Mouse (Mus musculus) kidney, embryonic 15.5 days (tissue): ENCODE measurements around the gene Stox2. TPM values are rescaled to one million over a fixed set of nuclear protein-coding genes. Genes with fewer than 3 reads are reported as not detected.
A peak's percentile ranks its signal among the peaks of the same experiment; 100 is the strongest.

ENCODE experiments used
- ATAC-seq: fragments of 200-750 bp; cut with Nextera tagmentation; replicated peaks from 2 replicates; pipeline ENCODE4 v1.8.0; 2017; ENCODE audit warnings: moderate TSS enrichment; ENCODE audit not compliant: low FRiP score
- H3K27ac ChIP-seq: fragments of 300-500 bp; sonication (generic); 2 replicates; pipeline ENCODE4 v1.5.1; 2015; ENCODE audit warnings: mild to moderate bottlenecking, inconsistent platforms
- H3K27me3 ChIP-seq: fragments of 300-500 bp; sonication (generic); 2 replicates; pipeline ENCODE4 v1.6.1; 2015; ENCODE audit warnings: inconsistent platforms
- H3K36me3 ChIP-seq: fragments of 300-500 bp; sonication (generic); 2 replicates; pipeline ENCODE4 v1.6.1; 2015; ENCODE audit warnings: inconsistent platforms
- H3K4me1 ChIP-seq: fragments of 300-500 bp; sonication (generic); 2 replicates; pipeline ENCODE4 v1.6.1; 2015; ENCODE audit warnings: inconsistent platforms
- H3K4me2 ChIP-seq: fragments of 300-500 bp; sonication (generic); 2 replicates; pipeline ENCODE4 v1.6.1; 2015; ENCODE audit warnings: moderate library complexity, mild to moderate bottlenecking, inconsistent platforms
- H3K4me3 ChIP-seq: fragments of 300-500 bp; sonication (generic); replicated peaks from 2 replicates; pipeline ENCODE4 v1.5.1; 2015; ENCODE audit warnings: mild to moderate bottlenecking, inconsistent platforms
- H3K9ac ChIP-seq: fragments of 300-500 bp; sonication (generic); 2 replicates; pipeline ENCODE4 v1.6.1; 2015; ENCODE audit warnings: mild to moderate bottlenecking, inconsistent platforms
- H3K9me3 ChIP-seq: fragments of 300-500 bp; sonication (generic); replicated peaks from 2 replicates; pipeline ENCODE4 v1.6.1; 2016; ENCODE audit warnings: inconsistent platforms
- WGBS: fragments of 180-500 bp; shearing (Covaris S2); methylation state at CpG from one replicate; pipeline ENCODE4 v1.1.7; 2015; ENCODE audit warnings: mixed read lengths; 5-methylcytosine and 5-hydroxymethylcytosine counted together
- polyA plus RNA-seq: library from polyadenylated mRNA; unstranded; fragments of >200 nt; fragmentation: Nextera tagmentation; extraction: Ambion mirVana; gene quantifications from 2 replicates; pipeline ENCODE4 v1.2.1, GENCODE M21; 2015

Gene Stox2
- polyA plus RNA-seq, 1 experiment from 2014 or later: 12.3 TPM

DNA sequence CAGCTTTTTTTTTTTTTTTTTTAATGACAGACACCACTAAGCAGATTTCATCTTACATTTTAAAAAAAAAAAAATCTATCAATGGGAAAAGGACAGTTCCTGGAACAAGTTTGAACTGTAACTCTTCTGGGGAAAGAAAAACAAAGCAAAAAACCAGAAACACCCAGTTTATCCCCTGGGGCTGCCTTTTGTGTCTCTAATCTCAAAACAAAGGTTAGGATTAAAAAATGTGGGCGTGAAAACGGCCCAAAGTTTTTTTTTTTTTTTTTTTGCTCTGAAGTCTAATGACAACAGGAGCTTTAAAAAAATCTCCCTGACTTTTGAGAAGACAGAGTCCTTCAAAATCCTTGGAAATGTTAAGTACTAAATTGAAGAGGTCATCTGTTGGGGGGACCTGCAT lies 125.5 kb downstream of the Stox2 start:
- Histone ChIP-seq H3K9ac (no peak overlapping the region), H3K36me3 (no peaks in the 10 kb centered on the region), H3K4me2 (no peak overlapping the region), H3K27me3 (no peaks in the 10 kb centered on the region), H3K9me3 (no peaks in the 10 kb centered on the region), H3K4me3 (no peak overlapping the region), H3K27ac (no peak overlapping the region), H3K4me1 (peaks cover 10% of the 10 kb centered on the region; the same call in 1 of the 2 replicates)
- WGBS: 46% methylated on average over 2 of the region's 2 CpGs
- no peak for ATAC-seq

DNA sequence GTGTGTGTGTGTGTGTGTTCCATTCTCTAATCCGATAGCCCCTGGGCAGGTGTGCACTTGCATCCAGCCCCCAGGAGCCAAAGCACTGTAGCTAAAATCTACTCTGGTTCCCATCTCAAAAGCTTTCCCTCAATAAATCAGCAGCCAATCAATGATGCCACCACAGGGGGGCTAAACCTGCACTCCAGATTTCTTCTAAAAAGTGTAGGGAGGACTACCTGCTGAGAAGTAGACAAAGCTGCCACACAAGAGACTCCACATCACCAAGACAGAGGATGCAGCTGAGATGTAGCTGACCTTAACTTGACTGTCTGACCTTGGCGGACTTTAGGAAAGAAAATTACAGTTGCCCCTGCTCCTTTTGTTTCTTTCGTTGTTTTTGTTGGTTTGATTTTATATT lies 127.7 kb downstream of the Stox2 start:
- H3K4me2 ChIP-seq: no peak overlapping the region
- H3K27ac ChIP-seq: no peak overlapping the region
- ATAC-seq: no peak
- no peak overlapping the region for H3K9ac ChIP-seq
- H3K36me3 ChIP-seq: no peaks in the 10 kb centered on the region
- no peak overlapping the region for H3K4me3 ChIP-seq
- H3K4me1 ChIP-seq: 0 out of 2 replicates have a peak, but pooled peaks cover 6% of the 10 kb centered on the region
- no peaks in the 10 kb centered on the region for H3K27me3 ChIP-seq
- 88% methylated on average over 3 of the region's 3 CpGs for WGBS
- H3K9me3 ChIP-seq: no peaks in the 10 kb centered on the region

GRCm38 (mm10) chr8:47308176-47308575 lies 138.0 kb downstream of the Stox2 start:
- 89% methylated on average over 6 of the region's 6 CpGs for WGBS
- Histone ChIP-seq H3K9me3 (no peaks in the 10 kb centered on the region), H3K27ac (no peak overlapping the region), H3K9ac (no peak overlapping the region), H3K36me3 (no peaks in the 10 kb centered on the region), H3K27me3 (no peaks in the 10 kb centered on the region), H3K4me1 (peaks cover 6% of the 10 kb centered on the region; the same call in 1 of the 2 replicates), H3K4me3 (no peak overlapping the region), H3K4me2 (no peak overlapping the region)
- ATAC-seq: no peak

DNA sequence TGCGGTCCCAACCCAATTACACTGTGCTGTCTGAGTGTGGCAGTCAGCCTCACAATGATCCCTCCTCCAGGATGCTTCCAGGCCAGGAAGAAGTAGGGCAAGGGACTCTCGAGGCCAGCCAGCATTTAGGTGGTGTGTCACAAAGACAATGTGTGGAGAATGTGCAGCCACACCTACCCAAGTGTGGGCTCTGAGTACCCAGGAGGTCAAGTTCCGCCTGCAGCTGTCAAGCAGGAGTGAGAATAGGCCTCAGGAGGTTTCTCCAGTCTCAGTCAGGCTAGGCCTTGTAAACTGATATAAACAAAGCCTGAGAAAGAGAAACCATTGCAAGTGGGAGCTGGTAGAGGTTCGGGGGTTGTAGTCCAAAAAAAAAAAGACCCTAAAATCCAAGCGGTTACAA lies 139.8 kb downstream of the Stox2 start:
- WGBS: 67% methylated on average over 5 of the region's 5 CpGs
- Histone ChIP-seq H3K4me1 (peaks cover 6% of the 10 kb centered on the region; the same call in 1 of the 2 replicates), H3K4me2 (no peak overlapping the region), H3K27ac (no peak overlapping the region), H3K9ac (no peak overlapping the region), H3K27me3 (no peaks in the 10 kb centered on the region), H3K9me3 (no peaks in the 10 kb centered on the region), H3K36me3 (no peaks in the 10 kb centered on the region), H3K4me3 (no peak overlapping the region)
- no peak for ATAC-seq

DNA sequence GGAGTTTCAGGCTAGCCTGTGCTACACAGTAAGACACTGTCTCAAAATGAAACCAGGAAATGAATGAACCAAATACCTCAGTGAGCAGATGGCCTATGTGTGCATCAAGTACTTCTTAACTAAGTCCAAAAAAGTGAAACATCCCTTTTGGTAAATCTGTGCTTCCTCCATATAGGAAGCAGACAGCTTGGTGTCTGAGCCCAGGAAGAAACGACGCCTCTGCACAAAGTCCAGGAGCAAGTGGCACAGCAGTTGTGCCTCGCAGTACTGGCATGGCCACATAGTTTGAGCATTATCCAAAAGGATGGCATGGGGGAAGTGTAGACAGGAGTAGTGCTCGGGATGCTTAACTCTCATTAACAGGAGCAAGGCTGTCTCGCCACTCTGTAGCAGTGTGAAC lies 140.3 kb downstream of the Stox2 start:
- H3K9me3 ChIP-seq: no peaks in the 10 kb centered on the region
- H3K4me2 ChIP-seq: no peak overlapping the region
- WGBS: 89% methylated on average over 5 of the region's 5 CpGs
- no peak overlapping the region for H3K27ac ChIP-seq
- H3K27me3 ChIP-seq: no peaks in the 10 kb centered on the region
- H3K9ac ChIP-seq: no peak overlapping the region
- H3K4me3 ChIP-seq: no peak overlapping the region
- no peaks in the 10 kb centered on the region for H3K36me3 ChIP-seq
- no peak for ATAC-seq
- peaks cover 6% of the 10 kb centered on the region; the same call in 1 of the 2 replicates for H3K4me1 ChIP-seq

- no peaks in the 10 kb centered on the region for H3K36me3 ChIP-seq
- H3K9ac ChIP-seq: no peak overlapping the region
- H3K4me3 ChIP-seq: no peak overlapping the region
- WGBS: 96% methylated on average over 3 of the region's 3 CpGs
- no peak overlapping the region for H3K27ac ChIP-seq
- no peak overlapping the region for H3K4me2 ChIP-seq
- ATAC-seq: no peak
- no peaks in the 10 kb centered on the region for H3K27me3 ChIP-seq
- no peaks in the 10 kb centered on the region for H3K9me3 ChIP-seq
- H3K4me1 ChIP-seq: no peaks in the 10 kb centered on the region
These were observed 147.7 kb downstream of the Stox2 start for GRCm38 (mm10) chr8:47298460-47298859.

- peak overlapping the region; percentile 79 for H3K9ac ChIP-seq
- H3K9me3 ChIP-seq: no peaks in the 10 kb centered on the region
- peaks cover 46% of the 10 kb centered on the region for H3K4me1 ChIP-seq
- H3K4me3 ChIP-seq: peak overlapping the region; percentile 67
- H3K4me2 ChIP-seq: peak overlapping the region; percentile 96
- H3K27me3 ChIP-seq: no peaks in the 10 kb centered on the region
- 10% methylated on average over 6 of the region's 6 CpGs for WGBS
- no peaks in the 10 kb centered on the region for H3K36me3 ChIP-seq
- H3K27ac ChIP-seq: no peak overlapping the region
- ATAC-seq: no peak
These were observed 156.5 kb downstream of the Stox2 start for GRCm38 (mm10) chr8:47289641-47290040.

DNA sequence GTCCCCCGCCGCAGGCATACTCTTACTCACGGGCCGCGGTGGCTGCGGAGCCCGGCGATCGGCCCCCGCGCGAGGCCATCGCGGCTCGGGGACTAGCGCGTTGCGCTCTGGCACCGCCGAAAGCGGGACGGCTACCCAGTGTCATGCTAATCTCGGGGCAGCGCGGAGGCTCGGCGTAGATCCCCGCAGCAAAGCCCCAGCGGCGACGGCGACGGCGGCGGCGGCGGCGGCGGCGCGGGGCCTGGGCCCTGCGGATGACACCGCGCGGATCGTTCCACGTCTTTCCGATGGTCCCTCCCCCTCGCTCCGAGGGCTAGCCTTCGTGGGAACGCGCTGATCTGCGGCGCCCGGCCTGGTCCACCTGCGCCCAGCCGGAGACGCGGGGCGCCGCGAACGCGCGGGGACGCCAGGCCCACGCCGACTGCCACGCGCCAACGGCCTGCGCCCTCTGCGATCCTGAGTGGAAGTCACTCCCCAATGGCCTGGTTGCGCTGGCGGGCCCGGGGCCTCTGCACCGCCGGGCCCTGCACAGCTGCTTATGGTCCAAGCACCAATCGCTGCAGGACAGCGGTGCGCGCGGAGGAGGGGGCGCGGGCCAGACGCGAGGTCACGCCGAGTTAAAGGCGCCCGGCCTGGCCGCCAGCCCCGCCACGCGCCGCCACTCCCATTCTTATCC lies 157.2 kb downstream of the Stox2 start:
- peak overlapping the region; percentile 96 for H3K4me2 ChIP-seq
- no peaks in the 10 kb centered on the region for H3K9me3 ChIP-seq
- no peaks in the 10 kb centered on the region for H3K36me3 ChIP-seq
- peak; percentile 88 for ATAC-seq
- H3K4me1 ChIP-seq: peaks cover 47% of the 10 kb centered on the region
- peak overlapping the region; percentile 79 for H3K9ac ChIP-seq
- no peaks in the 10 kb centered on the region for H3K27me3 ChIP-seq
- WGBS: under 1% methylated on average over 97 of the region's 97 CpGs
- H3K27ac ChIP-seq: peak overlapping the region; percentile 68
- H3K4me3 ChIP-seq: peak overlapping the region; percentile 67

DNA sequence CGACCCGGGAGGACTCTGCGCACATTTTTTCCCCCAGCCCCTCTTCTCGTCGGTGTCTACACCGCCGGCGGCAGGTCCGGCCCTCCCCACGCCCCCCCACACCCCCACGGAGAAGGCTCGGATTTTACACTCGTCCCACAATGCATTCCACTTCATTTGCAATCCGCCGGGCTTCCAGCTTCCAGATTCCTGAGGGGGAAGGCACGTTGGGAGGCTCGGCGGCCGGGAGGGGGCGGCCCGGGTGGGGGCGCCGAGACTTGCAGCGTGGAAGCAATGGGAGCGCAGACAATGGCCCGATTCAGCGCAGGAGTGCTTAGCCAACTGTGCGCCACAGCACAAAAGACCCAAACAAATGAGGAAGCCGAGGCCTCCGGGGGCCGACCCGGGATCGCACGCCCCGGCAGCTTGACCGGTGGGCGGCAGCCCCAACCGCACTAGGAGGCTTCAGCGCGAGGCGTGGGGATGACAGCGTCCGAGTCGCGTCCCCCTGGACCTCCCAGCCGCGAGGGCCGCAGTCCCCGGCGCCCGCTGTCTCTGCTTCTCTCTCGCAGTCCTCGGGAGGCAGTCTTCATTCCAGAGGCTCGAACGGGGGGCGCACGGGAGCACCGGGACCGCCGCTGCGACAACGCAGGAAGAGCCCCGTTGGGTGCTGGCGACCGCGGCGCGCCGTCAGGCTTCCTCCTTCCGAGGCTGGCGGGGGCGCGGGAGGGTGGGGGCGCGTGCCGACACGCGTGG lies 157.9 kb downstream of the Stox2 start:
- Histone ChIP-seq H3K4me2 (peak overlapping the region; percentile 96), H3K9ac (peak overlapping the region; percentile 79), H3K27ac (peak overlapping the region; percentile 68), H3K4me1 (peaks cover 47% of the 10 kb centered on the region), H3K27me3 (no peaks in the 10 kb centered on the region), H3K9me3 (no peaks in the 10 kb centered on the region), H3K36me3 (no peaks in the 10 kb centered on the region), H3K4me3 (peak overlapping the region; percentile 67)
- under 1% methylated on average over 71 of the region's 78 CpGs for WGBS
- ATAC-seq: peak; percentile 74

- H3K27me3 ChIP-seq: no peaks in the 10 kb centered on the region
- H3K4me1 ChIP-seq: peaks cover 48% of the 10 kb centered on the region
- no peaks in the 10 kb centered on the region for H3K9me3 ChIP-seq
- WGBS: under 1% methylated on average over 33 of the region's 33 CpGs
- peak overlapping the region; percentile 96 for H3K4me2 ChIP-seq
- no peaks in the 10 kb centered on the region for H3K36me3 ChIP-seq
- H3K4me3 ChIP-seq: peak overlapping the region; percentile 67
- H3K27ac ChIP-seq: peak overlapping the region; percentile 68
- ATAC-seq: peak; percentile 40
- H3K9ac ChIP-seq: peak overlapping the region; percentile 79
These were observed 158.5 kb downstream of the Stox2 start for GRCm38 (mm10) chr8:47287641-47288130.

- Histone ChIP-seq H3K4me3 (peak overlapping the region; percentile 67), H3K27ac (0 out of 2 replicates have a peak overlapping the region, but pooled peaks have one; percentile 19), H3K36me3 (no peaks in the 10 kb centered on the region), H3K9me3 (no peaks in the 10 kb centered on the region), H3K4me1 (peaks cover 50% of the 10 kb centered on the region), H3K9ac (peak overlapping the region; percentile 79), H3K27me3 (no peaks in the 10 kb centered on the region), H3K4me2 (peak overlapping the region; percentile 96)
- ATAC-seq: no peak
- 6% methylated on average over 16 of the region's 16 CpGs for WGBS
These were observed 159.0 kb downstream of the Stox2 start for GRCm38 (mm10) chr8:47287201-47287621.

DNA sequence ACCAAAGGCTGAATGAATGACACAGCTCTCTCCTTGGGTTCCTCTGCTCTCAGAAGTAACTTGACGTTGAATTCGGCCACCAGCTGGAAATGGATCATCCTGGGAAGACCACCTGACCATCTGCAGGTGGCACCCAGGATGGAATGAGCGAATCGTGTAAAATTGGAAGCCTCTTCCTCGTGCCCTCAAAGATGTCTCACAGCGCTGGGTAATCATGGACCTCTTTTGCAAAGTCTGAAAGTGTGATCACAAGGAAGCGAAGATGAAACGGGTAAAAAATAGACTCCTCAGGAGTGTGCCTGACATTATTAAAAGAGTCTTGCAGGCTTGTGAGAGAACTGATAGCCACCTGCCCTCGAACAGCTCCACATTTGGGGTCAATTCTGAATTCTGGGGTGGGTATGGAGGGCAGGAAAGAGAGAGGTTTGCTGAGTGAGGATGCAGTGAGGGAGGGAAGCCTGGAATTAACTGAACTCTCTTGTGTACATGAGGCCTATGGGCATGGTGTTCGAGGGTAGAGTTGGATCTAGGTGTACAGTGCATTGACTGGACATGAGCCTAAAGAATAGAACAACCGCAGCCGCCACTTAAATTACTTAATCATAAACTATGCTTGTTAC lies 160.0 kb downstream of the Stox2 start:
- Histone ChIP-seq H3K4me1 (peaks cover 51% of the 10 kb centered on the region), H3K27me3 (no peaks in the 10 kb centered on the region), H3K36me3 (no peaks in the 10 kb centered on the region), H3K27ac (no peak overlapping the region), H3K4me3 (peak overlapping the region; percentile 67; the same call in 1 of the 2 replicates), H3K9me3 (no peaks in the 10 kb centered on the region), H3K4me2 (peak overlapping the region; percentile 96), H3K9ac (no peak overlapping the region)
- no peak for ATAC-seq
- 85% methylated on average over 12 of the region's 12 CpGs for WGBS
